Mouse (Mus musculus): ENCODE measurements around the gene Cdkal1. TPM values are rescaled to one million over a fixed set of nuclear protein-coding genes. Genes with fewer than 3 reads are reported as not detected.
A peak's percentile ranks its signal among the peaks of the same experiment; 100 is the strongest.

Gene Cdkal1
- total RNA-seq (2015; ENCODE audit: low replicate concordance): 4.3 and 9.2 TPM in 2 replicates
- total RNA-seq (2017; ENCODE audit: low replicate concordance): 13.0 and 24.6 TPM in 2 replicates

DNA sequence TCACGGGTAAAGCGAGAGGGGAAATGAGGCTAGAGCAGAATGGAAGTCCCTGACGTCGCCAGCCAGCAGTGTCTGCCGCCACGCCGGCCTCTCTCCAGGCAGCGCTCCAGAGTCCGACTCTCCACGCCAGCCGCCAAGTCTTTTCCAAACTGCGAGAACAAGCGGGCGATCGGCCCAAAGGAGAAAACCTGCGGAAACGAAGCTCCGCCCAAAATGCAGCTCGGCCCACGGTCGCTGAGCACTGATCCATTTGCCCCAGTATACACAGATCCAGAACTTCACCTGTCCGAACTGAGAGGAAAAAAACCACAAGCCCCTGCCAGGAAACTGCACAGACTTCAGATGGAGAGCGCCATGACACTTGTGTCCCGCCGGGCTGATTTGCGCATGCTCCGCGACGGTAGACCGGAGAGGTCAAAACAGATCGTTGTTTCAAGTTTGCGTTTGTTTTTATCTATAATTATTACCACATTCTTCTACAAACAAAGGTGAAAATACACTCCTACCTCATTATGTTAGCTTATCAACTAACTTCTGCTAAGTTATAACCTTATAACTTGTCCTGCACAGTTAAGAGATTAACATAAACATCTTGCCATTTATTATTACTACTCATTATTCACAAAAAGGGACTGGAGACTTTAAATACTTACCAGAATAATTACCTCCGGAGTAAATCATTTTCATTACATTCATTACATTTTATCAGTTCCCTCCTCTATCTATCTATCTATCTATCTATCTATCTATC lies at the start of gene Cdkal1:
TSS of gene Cdkal1 (minus strand) at position 394 of the 751 bp plus-strand sequence.
- ATAC-seq (replicated peaks; ENCODE audit: low FRiP score, poor library complexity, severe bottlenecking): peak; percentile 88

DNA sequence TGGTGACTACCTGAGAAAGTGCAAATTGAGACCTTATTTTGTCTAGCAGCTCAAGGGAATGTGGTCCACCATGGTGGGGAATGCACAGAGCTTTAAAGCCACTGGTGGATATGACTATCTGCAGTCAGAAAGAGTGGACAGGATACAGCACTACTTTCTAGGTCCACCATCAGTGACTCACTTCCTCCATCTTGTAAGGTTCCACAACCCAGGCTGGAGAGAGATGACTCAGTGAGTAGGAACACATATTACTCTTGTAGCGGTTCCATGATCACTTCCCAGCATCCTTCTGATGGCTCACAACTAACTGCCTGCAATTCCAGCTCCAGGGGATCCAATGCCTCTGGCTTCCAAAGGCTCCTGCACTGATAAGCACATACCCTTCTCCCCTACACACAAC lies 47.9 kb upstream of the Cdkal1 start:
- no peak for ATAC-seq (replicated peaks; ENCODE audit: low FRiP score, poor library complexity, severe bottlenecking)

DNA sequence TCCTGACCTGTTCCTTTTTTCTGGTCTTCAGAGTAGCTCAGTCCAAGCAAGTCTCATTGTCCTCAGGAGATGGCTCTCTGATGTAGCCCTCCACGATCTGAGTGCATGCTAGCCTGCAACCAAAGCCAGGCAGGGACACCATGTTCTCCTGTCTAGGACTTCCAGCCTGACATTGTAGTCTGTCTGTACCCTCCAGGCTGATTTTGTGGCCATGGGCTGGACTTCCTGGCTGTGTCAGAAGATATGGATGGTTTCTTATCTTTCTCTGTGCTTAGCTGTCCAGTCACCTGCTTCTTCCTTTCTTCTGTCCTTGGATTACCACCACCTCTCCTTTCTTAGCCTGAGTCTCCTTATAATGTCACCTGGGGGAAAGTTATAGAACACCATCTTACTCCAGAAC lies 47.2 kb upstream of the Cdkal1 start:
- ATAC-seq (replicated peaks; ENCODE audit: low FRiP score, poor library complexity, severe bottlenecking): no peak

DNA sequence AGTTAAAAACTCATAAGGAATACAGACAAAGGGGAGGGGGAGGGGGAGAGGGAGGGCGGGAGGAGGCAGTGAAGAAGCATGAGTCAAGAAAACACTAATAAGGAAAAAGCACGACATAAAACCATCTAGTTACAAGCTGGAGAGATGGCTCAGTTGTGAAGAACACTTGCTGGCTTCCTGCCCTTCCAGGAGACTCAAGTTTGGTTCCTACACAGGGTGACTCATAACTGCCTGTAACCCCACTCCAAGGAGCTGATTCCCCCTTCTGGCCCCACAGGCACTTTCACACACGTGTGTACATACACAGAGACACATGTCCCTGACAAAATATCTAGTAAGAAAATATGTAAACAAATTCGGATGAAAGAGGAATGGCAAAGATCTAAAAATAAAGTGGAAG lies 46.2 kb upstream of the Cdkal1 start:
- ATAC-seq (replicated peaks; ENCODE audit: low FRiP score, poor library complexity, severe bottlenecking): no peak

DNA sequence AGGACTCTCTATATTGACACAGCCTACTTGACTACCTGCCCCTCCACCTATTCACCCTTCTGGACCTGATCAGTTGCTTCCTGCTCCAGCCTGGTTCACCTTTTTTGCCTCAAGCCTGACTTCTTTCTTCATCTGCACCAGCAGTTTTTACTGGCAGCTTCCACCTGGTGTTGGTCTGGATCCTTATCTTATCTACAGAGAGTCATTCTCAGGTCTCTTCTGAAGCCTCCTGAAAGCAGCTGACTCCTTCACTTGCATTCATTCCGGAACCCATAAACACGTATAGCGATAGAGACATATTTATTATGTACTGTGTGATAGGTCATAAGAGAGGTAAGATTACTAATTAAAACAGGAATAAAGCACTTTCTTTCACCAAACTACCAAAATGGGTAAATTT lies 11.3 kb upstream of the Cdkal1 start:
- ATAC-seq (replicated peaks; ENCODE audit: low FRiP score, poor library complexity, severe bottlenecking): no peak

DNA sequence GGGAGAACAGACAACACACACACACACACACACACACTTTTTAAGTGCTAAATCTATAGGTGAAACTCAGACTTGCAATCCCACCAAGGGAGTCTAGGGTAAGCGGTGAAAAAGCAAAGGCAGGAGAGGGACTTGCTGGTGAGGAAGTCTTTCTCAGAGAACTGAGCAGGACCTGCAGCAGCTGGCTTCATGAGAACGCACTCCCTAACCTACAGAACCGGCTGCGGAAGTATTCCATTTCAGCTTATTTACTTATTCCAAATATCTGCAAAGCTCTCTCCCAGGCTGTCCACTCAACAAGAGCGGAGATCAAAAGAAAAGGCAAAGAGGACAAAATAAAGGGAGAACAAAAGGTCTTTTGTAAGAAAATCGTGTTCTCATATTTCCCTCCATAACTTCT lies 8.9 kb upstream of the Cdkal1 start:
- no peak for ATAC-seq (replicated peaks; ENCODE audit: low FRiP score, poor library complexity, severe bottlenecking)

DNA sequence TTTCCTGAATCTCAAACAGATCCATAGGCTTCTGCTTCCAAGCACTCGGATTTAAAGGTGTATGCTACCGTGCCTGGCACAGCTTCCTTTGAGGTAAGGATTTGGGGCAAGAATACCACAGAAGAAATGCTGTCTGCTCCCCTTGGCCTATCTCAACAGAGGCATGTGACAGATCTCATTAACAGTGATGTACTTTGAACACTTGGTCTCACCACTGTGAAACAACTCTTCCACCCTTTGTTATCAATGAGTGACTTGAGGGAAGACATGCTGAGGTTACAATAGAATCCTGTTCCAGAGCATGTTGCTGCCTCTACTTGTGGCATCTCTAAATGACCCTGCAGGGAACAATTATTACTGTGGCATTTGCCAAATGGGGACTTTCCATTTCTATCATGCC lies 4.6 kb upstream of the Cdkal1 start:
- ATAC-seq (replicated peaks; ENCODE audit: low FRiP score, poor library complexity, severe bottlenecking): no peak

DNA sequence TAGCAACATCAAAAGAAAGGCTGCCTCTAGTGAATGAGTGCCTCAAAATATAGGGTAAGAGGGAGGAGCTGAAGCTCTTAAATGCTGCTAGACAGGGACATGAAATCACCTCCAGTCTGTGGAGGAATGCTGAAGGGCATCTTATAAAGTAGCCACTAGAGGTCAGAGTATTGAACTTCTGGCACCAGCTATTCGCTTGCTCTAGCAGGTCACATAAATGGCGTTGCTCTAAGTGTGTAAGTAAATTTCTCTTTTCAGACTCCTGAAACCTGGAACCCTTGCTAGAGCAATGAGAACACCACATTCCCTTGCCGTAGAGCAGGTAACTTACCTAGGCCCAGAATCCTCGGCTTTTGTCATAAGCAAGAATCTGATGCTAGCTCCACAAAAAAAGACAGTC lies 2.0 kb upstream of the Cdkal1 start:
- no peak for ATAC-seq (replicated peaks; ENCODE audit: low FRiP score, poor library complexity, severe bottlenecking)

DNA sequence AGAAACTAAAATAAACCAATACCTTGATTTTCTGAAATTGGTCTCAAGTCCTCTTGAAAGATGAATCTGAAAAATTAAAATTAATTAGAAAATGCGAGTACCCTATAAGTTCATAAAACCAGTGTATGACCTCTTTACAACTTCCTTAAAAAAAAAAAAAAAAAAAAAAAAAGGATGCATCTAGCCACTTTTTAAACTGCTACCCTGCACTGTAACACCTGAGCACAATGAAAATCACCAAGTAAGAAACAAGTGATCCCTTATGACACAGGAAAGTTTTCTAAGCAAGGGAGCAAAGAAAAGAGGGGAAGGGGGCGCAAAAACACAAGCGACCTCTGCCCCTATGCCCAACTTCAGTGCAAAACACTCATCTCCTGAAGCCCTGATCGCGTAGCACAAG lies 598 bp downstream of the Cdkal1 start:
- ATAC-seq (replicated peaks; ENCODE audit: low FRiP score, poor library complexity, severe bottlenecking): no peak

DNA sequence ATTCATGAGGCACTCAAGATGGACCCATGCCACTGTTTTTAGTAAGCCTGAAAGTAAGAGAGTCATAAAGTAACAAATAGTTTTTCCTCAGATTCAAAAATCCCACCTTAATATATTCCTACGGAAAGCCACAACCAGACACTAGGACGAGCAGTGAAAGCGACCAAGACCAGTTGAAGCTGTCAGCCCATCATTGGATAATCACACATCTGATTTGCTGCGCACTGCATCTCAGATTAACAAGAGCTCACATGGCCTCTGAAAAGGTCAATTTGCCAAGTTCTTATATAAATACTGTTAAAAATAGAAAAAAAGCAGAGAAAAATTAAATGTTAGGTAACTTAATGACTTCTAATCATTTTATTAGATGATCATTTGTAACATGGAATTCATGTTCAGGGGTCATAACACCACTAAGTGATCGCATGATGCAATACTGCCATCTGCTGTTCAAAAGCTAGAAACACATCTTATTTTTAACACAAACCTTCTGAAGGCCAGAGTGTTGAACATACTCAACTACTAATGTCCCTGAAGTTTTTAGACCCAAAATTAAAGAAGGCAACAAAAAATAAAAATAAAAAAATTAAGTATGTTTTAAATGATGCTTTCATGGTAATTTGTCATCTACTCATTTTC lies 16.9 kb downstream of the Cdkal1 start:
- ATAC-seq (replicated peaks; ENCODE audit: low FRiP score, poor library complexity, severe bottlenecking): no peak

DNA sequence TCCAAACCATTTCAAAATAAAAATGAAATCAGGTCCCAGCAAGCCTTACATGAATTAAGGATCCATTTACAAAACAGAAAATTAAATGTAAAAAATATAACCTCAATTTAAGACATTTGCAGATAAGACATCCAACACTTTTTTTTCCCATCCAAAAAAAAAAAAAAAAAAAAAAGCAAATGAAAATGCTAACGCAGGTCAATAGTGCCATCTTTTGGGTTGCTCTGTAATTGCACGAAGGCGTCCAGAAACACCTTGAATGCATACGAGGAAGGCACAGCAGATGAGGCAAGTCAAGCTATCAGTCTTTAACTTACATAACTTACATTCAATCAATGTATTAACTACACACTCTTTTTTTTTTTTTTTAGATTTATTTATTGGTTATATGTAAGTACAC lies 20.3 kb downstream of the Cdkal1 start:
- ATAC-seq (replicated peaks; ENCODE audit: low FRiP score, poor library complexity, severe bottlenecking): no peak

DNA sequence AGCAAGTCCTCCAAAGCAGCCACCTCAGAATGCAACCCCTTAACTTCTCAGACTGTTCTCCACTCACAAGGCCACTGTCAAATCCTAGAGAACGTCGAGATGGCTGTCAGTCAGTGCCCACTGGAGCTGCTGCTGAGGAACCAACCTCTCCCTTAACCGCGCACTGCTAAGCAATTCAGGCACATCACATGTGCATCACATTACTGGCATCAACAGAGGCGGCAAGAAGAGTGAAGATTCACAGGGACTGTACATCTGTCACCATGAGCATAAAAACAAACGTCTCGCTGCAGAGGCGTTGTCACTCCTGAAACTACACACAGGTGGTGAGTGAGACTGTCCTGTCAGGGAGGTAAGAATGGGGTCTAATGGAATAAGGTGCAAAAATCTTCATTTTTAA lies 21.7 kb downstream of the Cdkal1 start:
- no peak for ATAC-seq (replicated peaks; ENCODE audit: low FRiP score, poor library complexity, severe bottlenecking)

DNA sequence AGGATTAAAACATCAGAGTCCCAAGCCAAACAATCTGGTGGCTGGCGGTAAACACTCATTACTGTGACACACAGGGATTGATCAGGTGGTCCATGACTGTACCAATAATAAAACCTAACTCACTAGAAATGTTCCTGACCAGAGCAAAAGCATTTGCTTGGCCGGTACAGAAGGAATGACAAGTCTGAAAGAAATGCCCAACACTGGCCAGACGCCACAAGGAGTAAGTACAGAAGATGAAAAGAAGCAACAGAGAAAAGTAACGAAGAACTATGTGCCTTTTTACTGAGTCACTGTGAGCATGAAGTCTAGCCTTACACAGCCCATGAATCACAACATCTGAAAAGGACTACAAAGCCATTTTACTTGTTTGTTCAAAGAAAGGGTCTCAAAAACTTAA lies 24.3 kb downstream of the Cdkal1 start:
- ATAC-seq (replicated peaks; ENCODE audit: low FRiP score, poor library complexity, severe bottlenecking): no peak

DNA sequence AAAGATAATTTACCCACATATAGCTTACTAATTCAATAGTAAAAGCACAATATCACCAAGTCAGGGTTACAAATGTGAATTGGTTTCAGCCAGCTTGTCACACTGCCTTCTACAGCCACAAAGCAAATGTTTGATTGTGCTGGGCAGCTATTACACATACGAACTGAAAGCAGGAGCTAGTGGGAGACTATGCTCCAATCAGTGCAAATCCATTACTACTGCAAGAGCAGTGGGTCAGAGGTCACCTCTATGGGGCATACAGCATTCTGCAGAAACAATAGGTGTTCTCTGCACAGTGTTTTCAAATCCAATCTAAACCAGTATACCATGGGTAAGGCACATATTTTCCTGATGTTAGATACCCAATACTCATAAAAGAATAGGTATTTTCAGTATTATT lies 27.4 kb downstream of the Cdkal1 start:
- ATAC-seq (replicated peaks; ENCODE audit: low FRiP score, poor library complexity, severe bottlenecking): no peak

DNA sequence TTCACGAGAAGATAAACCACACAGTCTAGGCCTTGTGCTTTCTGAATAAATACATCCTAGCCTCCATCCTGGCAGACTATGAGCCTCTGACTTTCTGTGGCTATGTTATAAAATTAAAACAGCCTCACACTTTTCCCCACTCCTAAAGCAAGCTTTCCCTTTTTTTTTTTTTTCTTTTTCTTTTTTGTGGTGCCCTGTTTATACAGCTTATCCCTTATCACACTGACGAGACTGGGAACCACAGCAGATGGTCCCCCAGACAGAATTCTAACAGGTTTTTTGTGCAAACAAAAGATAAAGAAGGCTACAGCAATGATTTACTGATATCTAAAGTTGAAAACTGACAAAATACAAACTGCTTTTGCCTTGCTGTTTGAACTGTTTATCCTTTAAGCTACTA lies 29.0 kb downstream of the Cdkal1 start:
- ATAC-seq (replicated peaks; ENCODE audit: low FRiP score, poor library complexity, severe bottlenecking): no peak

DNA sequence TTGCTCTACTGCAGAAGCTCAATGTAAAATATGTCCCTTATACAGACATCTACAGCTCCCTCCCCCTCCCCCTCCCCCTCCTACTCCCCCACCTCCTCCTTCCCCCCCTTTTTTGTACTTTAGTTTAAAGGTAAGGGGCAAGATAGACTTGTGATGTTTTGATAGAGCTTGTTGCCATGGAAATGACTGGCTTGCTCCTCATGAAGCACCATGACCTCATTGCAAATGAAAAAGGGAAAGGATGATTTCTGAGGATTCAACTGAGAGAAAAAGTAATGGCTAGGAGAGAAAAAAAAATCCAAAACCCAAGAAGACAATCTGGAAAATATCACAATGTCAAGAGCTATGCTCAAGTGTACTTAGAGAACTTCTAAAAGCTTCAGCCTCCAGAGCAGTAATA lies 29.4 kb downstream of the Cdkal1 start:
- ATAC-seq (replicated peaks; ENCODE audit: low FRiP score, poor library complexity, severe bottlenecking): no peak

DNA sequence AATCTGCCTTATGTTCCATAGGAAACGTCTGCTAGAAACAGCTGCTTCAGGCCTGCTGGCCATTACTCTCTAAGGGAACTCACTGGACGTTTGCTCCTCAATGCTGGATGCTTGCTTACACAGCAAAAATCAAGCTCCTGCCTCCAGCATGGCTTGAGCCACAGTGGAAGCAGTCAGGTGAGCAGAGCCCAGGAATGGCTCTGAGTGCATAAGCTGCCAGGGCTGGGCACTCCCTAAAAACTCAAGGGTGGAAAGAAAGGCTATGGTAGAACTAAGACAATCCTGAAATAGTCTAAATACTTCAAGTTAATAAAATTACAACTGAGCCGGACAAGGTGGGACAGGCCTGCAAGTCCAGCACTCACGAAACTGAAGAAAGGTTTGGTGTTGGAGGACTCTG lies 30.7 kb downstream of the Cdkal1 start:
- no peak for ATAC-seq (replicated peaks; ENCODE audit: low FRiP score, poor library complexity, severe bottlenecking)

DNA sequence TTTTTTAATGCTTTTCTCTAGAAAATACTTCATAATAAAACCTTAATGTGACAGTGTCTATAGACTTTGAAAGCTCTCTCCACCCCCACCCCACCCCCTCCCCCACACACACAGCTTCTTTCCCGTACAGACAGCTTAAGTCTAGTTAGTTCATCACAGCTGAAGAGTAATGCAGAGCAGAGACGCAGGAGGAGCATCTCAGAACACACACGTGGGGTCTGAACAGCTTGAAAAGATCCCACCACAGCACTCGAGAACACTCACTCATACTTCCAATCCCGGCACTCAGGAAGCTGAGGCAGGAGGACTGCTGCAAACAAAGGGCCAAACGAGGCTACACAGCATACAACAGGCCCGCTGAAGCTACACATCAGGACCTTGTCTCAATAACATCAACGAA lies 31.1 kb downstream of the Cdkal1 start:
- ATAC-seq (replicated peaks; ENCODE audit: low FRiP score, poor library complexity, severe bottlenecking): no peak

DNA sequence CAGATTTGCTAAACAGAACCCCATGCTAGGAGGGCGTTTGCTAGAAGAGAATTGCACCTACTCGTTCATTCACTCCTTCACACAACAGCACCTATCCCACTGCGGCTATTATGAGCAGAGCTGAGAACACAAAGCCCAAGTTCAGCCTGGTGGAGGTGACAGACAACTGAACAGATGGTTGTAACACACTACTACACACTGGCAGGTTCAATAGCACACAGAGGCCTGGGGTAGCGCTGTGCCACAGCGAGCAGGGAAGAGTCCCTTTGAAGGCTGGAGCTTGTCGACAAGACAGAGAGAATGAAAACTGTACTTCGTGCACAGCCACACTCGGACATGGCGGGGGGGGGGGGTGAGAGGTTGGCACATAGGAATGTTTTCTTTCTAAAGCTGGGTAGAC lies 31.6 kb downstream of the Cdkal1 start:
- no peak for ATAC-seq (replicated peaks; ENCODE audit: low FRiP score, poor library complexity, severe bottlenecking)

DNA sequence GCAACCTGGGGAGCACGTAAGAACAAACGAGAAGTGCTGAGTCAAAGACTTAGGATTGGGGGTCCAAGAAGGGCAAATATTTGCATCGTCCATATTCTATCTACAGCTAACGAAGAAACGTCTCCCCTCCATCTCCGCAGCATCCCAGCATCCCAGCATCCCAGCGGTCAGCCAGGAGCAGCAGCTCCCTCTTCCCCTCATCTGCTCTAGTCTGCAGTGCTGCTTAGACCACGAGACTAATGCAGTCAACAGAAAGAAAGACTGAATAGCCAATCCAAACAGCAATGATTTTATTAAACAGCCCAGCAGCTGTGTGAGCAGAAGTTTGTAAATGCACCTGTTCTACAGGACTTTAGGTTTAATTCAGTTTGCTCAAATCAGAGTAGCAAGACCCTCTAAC lies 32.0 kb downstream of the Cdkal1 start:
- ATAC-seq (replicated peaks; ENCODE audit: low FRiP score, poor library complexity, severe bottlenecking): no peak

DNA sequence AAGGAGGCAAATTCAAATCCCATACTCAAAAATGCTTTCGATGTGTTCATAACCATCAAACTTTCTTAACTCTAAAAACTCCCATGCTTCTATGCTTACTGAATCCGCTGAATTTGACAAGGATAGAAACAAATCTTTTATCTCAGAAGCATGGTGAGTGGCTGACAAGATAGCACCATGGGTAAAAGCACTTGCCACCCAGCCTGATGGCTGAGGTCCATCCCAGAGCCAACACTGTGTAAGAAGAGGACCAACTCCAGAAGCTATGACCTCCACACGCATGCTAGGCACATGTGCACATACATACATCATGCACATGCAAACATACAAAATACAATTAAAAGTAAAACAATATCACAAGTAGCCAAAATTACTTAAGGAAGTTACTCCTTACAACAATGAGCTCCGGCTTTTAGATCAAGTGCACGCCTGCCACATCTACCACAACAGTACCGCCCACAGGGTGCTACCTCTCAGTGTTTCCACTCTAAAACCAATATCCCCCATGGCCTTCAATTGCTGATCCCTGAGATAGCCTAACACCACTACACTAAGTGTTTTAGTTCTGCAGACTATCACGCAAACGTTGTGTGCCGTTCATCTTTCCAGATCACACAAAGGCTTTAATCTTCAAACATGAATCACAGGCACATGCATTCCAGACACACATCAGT lies 35.4 kb downstream of the Cdkal1 start:
- no peak for ATAC-seq (replicated peaks; ENCODE audit: low FRiP score, poor library complexity, severe bottlenecking)

Measured in erythroid progenitor cell, adult 5-6 weeks (primary cell).